Mouse (Mus musculus): ENCODE results near the gene Rps29. TPM values are rescaled to one million over a fixed set of nuclear protein-coding genes. Genes with fewer than 3 reads are reported as not detected.
"Not testable (repeated sequence)": the region's sequence is repeated elsewhere in the genome, so short reads cannot be mapped to it uniquely, and the experiment has no call there.

Gene Rps29
- polyA plus RNA-seq (2015; fragmentation: Nextera tagmentation; extraction: Ambion mirVana): 1,863 and 1,902 TPM in 2 replicates

DNA sequence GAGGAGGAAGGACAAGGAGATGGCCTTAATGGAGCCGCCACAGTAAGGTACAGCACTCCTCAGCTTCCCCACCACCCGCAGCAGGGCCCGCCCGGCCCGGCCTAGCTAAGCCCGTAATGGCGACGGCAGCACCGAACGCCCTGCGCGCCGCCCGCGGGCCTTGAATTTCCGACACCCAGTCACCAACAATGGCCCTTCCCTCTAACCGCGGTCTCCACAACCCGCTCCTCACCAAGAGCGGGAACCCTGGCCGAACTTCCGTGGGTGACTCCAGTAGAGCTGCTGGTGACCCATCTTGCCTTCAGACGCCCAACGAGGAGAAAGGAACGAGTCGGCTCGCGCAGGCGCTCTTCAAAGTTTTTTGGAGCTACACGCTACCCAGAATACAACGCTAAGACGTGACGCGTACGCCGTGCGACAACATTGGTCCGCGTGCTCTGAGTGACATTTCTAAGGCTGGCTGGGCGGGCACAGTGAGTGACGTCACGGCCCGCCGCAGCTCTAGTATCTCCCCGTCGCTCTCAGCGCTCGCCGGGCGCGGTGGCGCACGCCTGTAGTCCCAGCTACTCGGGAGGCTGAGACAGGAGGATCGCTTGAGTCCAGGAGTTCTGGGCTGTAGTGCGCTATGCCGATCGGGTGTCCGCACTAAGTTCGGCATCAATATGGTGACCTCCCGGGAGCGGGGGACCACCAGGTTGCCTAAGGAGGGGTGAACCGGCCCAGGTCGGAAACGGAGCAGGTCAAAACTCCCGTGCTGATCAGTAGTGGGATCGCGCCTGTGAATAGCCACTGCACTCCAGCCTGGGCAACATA lies at the start of gene Rps29:
Rps29 (minus strand) TSS at position 422 of the 813 bp plus-strand sequence.
- H3K4me3 ChIP-seq (replicated peaks): peak within 1 kb of the TSS; percentile 75
- H3K4me2 ChIP-seq: peak within 1 kb of the TSS; percentile 64
- not testable (repeated sequence) for H3K4me1 ChIP-seq; H3K9me3 ChIP-seq (replicated peaks); H3K27me3 ChIP-seq
- H3K36me3 ChIP-seq: peaks cover 23% of the 10 kb centered on the region
- WGBS: under 1% methylated on average over 57 of the region's 68 CpGs
- peak; percentile 99 for ATAC-seq (replicated peaks; ENCODE audit: low FRiP score)
- H3K27ac ChIP-seq: peak within 1 kb of the TSS; percentile 96
- peak within 1 kb of the TSS; percentile 90 for H3K9ac ChIP-seq

DNA sequence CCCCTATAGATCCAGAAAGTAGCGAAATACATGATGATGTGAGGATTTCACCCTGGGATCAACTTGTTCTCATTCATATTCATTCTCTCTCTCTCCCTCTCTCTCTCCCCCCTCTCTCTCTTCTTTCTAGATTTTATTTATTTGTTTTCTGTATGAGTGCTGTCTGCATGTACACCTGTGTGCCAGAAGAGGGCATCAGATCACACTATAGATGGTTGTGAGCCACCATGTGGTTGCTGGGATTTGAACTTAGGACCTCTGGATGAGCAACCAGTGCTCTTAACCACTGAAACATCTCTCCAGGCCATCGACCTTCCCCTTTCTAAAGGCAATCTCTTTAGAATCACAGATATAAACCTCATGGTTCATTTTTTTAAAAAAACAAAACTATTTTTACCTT lies 49.5 kb upstream of the Rps29 start:
- no peak overlapping the region for H3K4me3 ChIP-seq (replicated peaks)
- no peaks in the 10 kb centered on the region for H3K9me3 ChIP-seq (replicated peaks)
- H3K4me1 ChIP-seq: no peaks in the 10 kb centered on the region
- H3K27me3 ChIP-seq: no peaks in the 10 kb centered on the region
- H3K36me3 ChIP-seq: peaks cover 79% of the 10 kb centered on the region
- H3K9ac ChIP-seq: no peak overlapping the region
- H3K27ac ChIP-seq: no peak overlapping the region
- no peak overlapping the region for H3K4me2 ChIP-seq
- WGBS: 90% methylated on average over 2 of the region's 2 CpGs
- ATAC-seq (replicated peaks; ENCODE audit: low FRiP score): no peak

DNA sequence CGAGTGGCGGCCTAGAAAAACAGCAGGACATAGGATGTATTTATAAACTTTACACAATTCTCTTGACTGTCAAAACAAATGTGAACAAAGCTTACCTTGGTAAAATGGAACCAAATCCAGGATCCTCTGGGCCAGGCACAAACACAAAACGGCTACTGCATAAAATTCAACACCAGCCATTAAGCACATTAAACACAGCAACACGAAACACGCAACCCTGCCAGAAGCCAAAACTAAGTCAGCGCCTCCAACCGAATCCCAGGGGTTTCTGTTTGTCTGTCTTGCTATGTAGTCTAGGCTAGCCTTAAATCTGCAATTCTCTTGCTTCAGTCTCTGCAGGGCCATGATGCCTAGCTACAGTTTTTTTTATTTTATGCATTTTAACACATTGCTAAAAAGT lies 48.9 kb upstream of the Rps29 start:
- H3K4me3 ChIP-seq (replicated peaks): no peak overlapping the region
- no peaks in the 10 kb centered on the region for H3K9me3 ChIP-seq (replicated peaks)
- no peak for ATAC-seq (replicated peaks; ENCODE audit: low FRiP score)
- H3K9ac ChIP-seq: no peak overlapping the region
- H3K36me3 ChIP-seq: peaks cover 79% of the 10 kb centered on the region
- WGBS: 91% methylated on average over 7 of the region's 7 CpGs
- no peak overlapping the region for H3K27ac ChIP-seq
- no peaks in the 10 kb centered on the region for H3K4me1 ChIP-seq
- H3K4me2 ChIP-seq: no peak overlapping the region
- no peaks in the 10 kb centered on the region for H3K27me3 ChIP-seq

DNA sequence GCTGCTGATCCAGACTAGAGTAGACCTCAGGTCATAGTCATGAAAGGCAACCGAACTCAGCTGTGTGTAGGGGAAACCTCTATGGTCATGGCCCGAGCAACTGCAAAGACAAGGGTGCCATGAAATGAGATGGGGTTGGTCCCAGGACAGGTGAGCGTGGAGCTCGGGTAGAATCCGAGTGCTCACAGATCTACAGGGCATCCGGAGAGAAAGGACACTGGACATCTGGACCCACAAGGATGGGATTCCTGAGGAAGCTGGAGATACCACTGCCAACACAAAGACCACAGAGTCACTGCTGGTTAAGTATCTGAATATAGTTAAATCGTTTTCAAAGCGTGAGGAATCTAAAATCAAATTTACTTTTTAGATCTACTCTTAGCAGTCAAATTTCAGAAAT lies 48.4 kb upstream of the Rps29 start:
- Histone ChIP-seq H3K9me3 (replicated peaks) (no peaks in the 10 kb centered on the region), H3K4me2 (no peak overlapping the region), H3K27me3 (no peaks in the 10 kb centered on the region), H3K36me3 (peaks cover 79% of the 10 kb centered on the region), H3K27ac (no peak overlapping the region), H3K9ac (no peak overlapping the region), H3K4me3 (replicated peaks) (no peak overlapping the region), H3K4me1 (no peaks in the 10 kb centered on the region)
- 97% methylated on average over 8 of the region's 8 CpGs for WGBS
- no peak for ATAC-seq (replicated peaks; ENCODE audit: low FRiP score)

DNA sequence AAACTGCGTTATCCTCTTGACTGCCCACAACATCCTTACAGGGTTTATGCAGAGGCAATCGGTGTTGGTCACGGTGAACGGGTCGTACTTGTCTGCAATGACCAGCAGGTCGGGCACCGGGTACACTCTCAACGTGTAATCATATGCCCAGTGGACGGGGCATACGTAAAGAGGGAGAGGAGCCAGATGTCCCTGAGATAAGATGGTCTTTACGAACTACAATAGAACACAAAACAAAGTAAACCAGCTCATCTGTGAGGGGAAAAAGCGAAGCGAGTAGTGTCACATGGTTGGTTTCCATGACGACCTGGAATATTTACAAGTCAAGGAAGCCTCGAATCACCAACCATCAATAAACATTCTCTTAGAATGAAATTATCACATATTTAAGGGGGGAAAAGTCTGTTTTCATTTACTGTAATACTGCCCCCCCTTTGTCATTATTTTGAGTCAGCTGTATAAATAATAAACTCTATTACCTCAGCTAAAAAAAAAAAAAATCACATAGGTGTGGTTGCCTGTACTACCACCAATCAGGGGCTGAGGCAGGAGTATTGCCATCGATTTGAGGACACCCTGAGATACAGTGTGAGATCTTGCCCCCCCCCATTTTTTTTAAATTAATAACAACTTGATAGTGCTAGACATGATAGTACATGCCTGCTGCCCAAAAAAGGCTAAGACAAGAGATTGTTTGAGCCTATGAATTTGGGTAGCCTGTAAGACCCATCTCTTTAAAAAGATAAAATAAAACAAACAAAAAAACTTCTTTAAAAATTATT lies 45.3 kb upstream of the Rps29 start, which contains the start of gene Gm49384:
Gm49384 (minus strand) TSS at position 216 of the 782 bp plus-strand sequence.
- Histone ChIP-seq H3K27ac (no peak within 1 kb of the TSS), H3K9ac (no peak within 1 kb of the TSS), H3K4me3 (replicated peaks) (no peak within 1 kb of the TSS), H3K27me3 (no peaks in the 10 kb centered on the region), H3K9me3 (replicated peaks) (no peaks in the 10 kb centered on the region), H3K4me2 (no peak within 1 kb of the TSS), H3K36me3 (peaks cover 75% of the 10 kb centered on the region), H3K4me1 (peaks cover under 1% of the 10 kb centered on the region; the same call in 1 of the 2 replicates)
- no peak for ATAC-seq (replicated peaks; ENCODE audit: low FRiP score)
- WGBS: 87% methylated on average over 16 of the region's 16 CpGs

DNA sequence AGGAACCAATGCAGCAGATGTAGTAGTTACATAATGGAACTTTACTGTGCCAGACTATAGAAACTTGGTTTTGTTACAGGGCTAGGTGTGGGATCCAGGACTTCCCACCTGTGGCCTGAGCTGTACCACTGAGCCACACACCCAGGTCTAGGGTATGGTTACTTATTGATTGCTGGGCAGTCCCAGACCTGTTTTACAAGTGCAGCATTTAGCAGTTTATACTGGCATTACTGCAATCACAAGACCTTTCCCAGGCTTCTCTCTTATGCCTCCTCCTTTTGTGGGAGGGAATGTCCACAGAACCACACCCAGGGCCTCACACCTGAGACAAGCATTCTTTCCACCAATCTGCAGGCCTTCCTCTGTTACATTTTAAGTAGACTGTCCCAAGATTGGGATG lies 40.0 kb upstream of the Rps29 start:
- H3K9me3 ChIP-seq (replicated peaks): no peaks in the 10 kb centered on the region
- H3K9ac ChIP-seq: 0 out of 2 replicates have a peak overlapping the region, but pooled peaks have one; percentile 1
- peak overlapping the region; percentile 92; the same call in 1 of the 2 replicates for H3K4me2 ChIP-seq
- no peak overlapping the region for H3K27ac ChIP-seq
- H3K4me3 ChIP-seq (replicated peaks): no peak overlapping the region; the same call in none of the 2 replicates
- H3K4me1 ChIP-seq: peaks cover 22% of the 10 kb centered on the region
- peaks cover 41% of the 10 kb centered on the region for H3K36me3 ChIP-seq
- no peak for ATAC-seq (replicated peaks; ENCODE audit: low FRiP score)
- H3K27me3 ChIP-seq: no peaks in the 10 kb centered on the region

DNA sequence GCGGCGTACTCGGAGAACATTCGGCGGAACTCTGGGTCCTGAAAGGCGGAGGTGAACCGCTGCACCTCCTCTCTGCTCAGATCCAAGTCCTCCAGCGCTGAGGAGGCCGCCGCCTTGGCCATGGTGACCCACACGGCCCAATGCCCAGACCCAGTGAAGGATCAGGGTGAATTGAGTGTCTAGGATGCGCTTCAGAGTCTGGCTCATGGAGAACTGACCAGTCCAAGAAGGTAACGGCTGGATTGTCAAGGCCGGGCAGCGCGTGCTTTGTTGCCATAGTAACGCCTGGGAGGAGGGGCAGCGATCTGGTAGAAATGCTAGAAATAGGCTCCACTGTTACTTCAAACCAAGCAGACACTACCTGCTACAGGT lies 39.2 kb upstream of the Rps29 start, which contains the start of gene Dnaaf2:
Dnaaf2 (minus strand) TSS at position 266 of the 372 bp plus-strand sequence.
- Histone ChIP-seq H3K27ac (peak within 1 kb of the TSS; percentile 94), H3K36me3 (peaks cover 35% of the 10 kb centered on the region), H3K4me3 (replicated peaks) (peak within 1 kb of the TSS; percentile 94), H3K27me3 (no peaks in the 10 kb centered on the region), H3K9me3 (replicated peaks) (no peaks in the 10 kb centered on the region), H3K4me2 (peak within 1 kb of the TSS; percentile 92), H3K4me1 (peaks cover 22% of the 10 kb centered on the region), H3K9ac (peak within 1 kb of the TSS; percentile 80)
- ATAC-seq (replicated peaks; ENCODE audit: low FRiP score): peak; percentile 67
- under 1% methylated on average over 18 of the region's 18 CpGs for WGBS

DNA sequence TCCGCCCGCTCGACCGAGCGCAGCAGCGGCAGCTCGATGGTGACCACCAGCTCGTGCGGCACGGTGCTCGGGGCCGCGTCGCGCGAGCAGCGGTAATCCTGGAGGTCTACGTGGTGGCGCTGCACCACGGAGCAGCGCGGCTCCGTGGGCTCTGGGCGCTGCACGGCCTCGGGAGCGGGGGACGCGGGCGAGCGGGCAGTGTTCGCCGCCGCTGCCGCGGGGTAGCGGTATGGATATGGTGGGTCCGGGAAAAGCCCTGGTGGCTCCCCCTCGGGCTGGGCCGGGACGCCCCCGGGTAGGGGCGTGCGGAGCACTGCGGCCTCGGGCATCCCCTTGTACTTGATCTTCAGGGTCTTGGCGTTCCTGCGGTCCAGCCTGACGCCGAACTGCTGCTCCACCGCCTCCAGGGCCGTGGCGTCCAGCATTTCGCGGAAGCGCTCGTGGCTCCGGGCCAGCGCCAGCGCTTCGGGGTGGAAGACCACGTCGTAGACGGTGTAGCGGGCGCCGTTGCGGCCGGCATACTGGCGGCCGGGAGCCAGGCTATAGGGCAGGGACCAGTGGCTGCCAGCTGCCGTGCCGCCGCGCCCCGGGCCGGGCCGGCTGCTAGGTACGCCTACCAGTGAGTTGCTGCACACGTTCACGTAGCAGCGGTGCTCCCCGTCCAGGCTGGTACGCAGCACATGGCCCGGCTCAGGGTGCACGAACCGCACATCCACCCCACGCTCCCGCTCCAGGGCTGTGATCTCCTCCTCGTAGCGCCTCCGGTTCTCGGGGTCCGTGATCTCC lies 38.6 kb upstream of the Rps29 start:
- under 1% methylated on average over 93 of the region's 94 CpGs for WGBS
- peaks cover 22% of the 10 kb centered on the region for H3K4me1 ChIP-seq
- peak overlapping the region; percentile 80 for H3K9ac ChIP-seq
- H3K27me3 ChIP-seq: no peaks in the 10 kb centered on the region
- peak overlapping the region; percentile 94 for H3K27ac ChIP-seq
- peaks cover 32% of the 10 kb centered on the region for H3K36me3 ChIP-seq
- peak overlapping the region; percentile 92 for H3K4me2 ChIP-seq
- ATAC-seq (replicated peaks; ENCODE audit: low FRiP score): peak; percentile 79
- H3K4me3 ChIP-seq (replicated peaks): peak overlapping the region; percentile 94
- H3K9me3 ChIP-seq (replicated peaks): no peaks in the 10 kb centered on the region

DNA sequence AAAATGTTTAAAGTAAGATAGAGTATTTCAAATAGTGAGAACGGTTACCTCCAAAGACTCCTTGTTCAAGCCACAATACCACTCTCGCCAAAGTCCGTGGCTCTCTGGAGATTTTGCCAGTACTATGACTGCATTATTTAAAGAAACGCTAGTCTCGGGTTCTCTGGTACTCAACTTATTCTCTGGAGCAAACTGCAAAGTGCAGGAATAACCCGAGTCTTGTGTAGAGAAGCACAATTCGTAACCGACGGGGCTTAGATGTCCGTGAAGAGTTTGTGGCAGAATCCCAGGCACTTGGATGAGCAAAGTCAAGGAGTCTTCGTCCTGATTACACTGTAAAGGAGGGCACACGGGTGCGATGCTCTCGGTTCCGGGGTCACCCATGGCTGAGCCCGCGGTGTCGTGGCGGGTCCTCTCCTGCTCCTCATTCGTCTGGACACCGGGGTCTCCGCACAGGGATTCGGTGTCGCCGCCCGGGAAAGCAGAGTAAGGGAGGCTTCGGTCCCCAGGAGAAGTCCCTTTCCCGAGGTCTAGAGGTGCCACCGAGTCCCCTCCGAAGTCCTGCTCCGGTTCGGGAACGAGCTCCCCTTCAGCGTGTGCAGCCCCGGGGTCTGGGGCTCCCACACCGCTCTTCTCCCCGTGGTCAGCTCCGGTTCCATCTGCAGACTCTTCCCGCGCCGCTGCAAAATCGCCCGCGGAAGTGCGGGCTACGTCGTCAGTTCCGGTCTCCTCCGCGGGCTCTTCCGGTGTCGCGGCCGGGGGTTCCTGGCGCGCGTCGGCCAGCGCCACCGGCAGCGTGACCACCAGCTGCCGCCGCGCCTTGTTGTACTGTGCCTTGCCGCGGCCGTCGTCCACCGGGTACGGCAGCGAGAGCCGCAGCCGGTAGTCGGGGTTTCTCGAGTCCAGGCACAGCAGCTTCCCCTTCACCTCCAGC lies 37.7 kb upstream of the Rps29 start, which contains the start of gene Gm49383:
Gm49383 (minus strand) TSS at position 661 of the 934 bp plus-strand sequence.
- WGBS: under 1% methylated on average over 75 of the region's 75 CpGs
- Histone ChIP-seq H3K4me2 (peak within 1 kb of the TSS; percentile 92), H3K4me3 (replicated peaks) (peak within 1 kb of the TSS; percentile 94), H3K9ac (peak within 1 kb of the TSS; percentile 80), H3K36me3 (peaks cover 30% of the 10 kb centered on the region), H3K27ac (peak within 1 kb of the TSS; percentile 94), H3K27me3 (no peaks in the 10 kb centered on the region), H3K9me3 (replicated peaks) (no peaks in the 10 kb centered on the region), H3K4me1 (peaks cover 22% of the 10 kb centered on the region)
- peak; percentile 76 for ATAC-seq (replicated peaks; ENCODE audit: low FRiP score)

DNA sequence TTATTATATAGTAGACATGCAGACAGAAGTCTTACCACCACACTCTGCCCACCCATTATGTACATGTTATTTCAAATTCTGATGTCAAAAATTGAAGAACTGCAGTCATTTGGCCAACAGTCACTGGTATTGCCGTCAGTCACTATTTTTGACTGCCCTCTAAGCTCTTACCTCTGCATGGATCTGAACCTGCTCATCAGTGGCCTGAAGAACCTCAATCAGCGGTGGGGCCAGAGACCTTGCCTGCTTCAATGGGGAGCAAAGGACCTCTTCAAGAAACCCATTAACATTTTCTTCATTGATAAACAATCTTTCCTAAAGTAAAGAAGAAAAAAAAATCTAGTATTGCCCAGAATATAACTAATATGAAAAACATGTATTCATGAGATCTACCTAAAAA lies 33.7 kb upstream of the Rps29 start:
- Histone ChIP-seq H3K9ac (no peak overlapping the region), H3K27ac (no peak overlapping the region), H3K36me3 (peaks cover 43% of the 10 kb centered on the region), H3K4me3 (replicated peaks) (no peak overlapping the region), H3K4me1 (peaks cover 7% of the 10 kb centered on the region), H3K4me2 (no peak overlapping the region), H3K9me3 (replicated peaks) (no peaks in the 10 kb centered on the region), H3K27me3 (no peaks in the 10 kb centered on the region)
- ATAC-seq (replicated peaks; ENCODE audit: low FRiP score): no peak
- WGBS: 96% methylated on average over 2 of the region's 2 CpGs

DNA sequence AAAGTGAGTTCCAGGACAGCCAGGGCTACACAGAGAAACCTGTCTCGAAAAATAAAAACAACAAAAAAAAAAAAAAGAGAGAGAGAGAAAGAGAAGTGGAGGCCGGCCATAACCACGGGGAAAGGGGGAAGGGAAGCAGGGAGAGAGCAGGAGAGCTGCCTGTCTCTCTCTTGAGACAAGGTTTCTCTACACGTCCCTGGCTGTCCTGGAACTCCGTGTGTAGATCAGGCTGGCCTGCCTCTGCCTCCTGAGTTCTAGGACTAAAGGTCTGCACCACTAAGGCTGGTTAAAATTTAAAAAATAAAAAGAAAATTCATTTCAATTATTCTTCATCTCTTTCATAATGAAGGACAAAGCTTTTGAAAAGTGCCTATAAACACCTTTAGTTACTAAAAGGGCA lies 32.4 kb upstream of the Rps29 start:
- ATAC-seq (replicated peaks; ENCODE audit: low FRiP score): no peak
- Histone ChIP-seq H3K9ac (no peak overlapping the region), H3K4me2 (no peak overlapping the region), H3K4me3 (replicated peaks) (no peak overlapping the region), H3K27ac (no peak overlapping the region), H3K36me3 (peaks cover 50% of the 10 kb centered on the region), H3K27me3 (no peaks in the 10 kb centered on the region), H3K4me1 (peaks cover 16% of the 10 kb centered on the region), H3K9me3 (replicated peaks) (no peaks in the 10 kb centered on the region)
- 92% methylated on average over 5 of the region's 5 CpGs for WGBS
